Mouse (Mus musculus): ENCODE data around the gene Spib.

Gene Spib

DNA sequence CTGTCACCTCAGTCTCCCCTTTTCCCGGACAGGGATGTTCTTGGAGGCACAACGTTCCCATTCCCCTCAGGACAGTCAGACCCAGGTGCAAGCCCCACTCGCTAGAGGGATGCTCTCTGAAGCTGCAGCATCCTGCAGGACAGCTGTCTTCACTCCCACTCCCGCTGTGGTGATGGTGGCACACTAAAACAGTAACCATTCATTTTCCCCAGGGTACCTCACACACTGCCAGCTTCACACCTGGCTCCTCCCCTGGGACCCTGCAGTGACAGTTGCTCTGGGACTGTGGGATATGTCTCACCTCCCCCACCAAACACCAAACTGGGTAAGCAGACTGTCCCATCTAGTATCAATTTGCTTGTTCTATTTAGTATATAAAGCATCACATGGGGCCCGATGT is 15.9 kb upstream of the Spib start:
- no peak for DNase-seq

DNA sequence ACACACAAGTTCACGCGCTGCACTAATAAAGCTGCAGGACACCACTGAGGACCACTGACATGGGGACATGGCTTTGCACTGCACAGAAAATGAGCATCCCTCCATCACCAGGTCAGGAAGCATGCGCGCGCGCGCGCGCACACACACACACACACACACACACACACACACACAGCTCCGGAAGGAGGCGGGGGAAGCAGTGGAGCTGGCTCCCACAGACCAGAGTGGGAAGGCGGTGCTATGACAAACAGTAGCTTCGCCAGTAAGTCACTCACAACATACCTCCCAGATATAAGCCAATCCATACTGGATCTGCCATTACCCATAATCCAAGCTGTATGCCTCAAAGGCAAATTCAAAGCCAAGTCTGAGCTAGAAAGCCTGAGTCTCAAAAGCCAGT is 15.2 kb upstream of the Spib start:
- DNase-seq: no peak

DNA sequence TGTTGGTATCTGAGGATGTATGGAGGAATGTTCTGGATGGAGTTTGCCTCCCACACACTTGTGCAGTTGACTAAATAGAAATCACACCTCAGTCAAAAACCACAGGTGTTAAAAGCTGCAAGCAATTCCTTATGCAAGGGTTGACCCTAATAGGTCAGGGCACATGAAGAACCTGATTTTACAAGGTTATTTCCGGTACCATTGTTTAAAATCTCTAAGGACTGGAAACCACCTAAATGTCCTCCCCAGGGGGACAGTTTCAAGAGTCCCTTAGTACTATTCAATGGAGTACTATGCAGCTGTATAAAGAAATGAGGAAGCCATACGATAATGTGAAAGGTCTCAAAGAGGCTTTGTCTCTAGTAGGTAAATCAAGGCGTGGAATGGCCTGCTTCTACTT is 14.4 kb upstream of the Spib start:
- DNase-seq: no peak

DNA sequence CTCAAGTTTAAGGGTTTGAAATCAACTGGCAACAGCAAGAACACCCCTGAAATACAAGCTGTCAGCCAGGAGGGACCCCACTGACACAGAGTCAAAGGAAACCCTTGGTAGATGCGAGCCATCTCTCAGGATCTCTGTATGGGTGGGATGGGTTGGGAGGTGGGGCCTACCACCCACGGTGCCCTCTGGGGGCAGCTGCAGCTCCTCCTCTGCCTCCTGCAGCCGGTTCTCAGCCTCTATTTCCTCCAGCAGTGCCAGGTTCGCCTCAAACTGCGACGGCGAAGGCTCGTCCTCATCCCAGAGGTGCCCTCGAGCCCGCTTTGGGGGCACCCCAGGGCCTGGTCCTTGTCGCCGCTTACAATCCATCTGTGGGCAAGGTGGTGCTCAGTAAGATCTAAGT is 11.2 kb upstream of the Spib start:
- DNase-seq: no peak

DNA sequence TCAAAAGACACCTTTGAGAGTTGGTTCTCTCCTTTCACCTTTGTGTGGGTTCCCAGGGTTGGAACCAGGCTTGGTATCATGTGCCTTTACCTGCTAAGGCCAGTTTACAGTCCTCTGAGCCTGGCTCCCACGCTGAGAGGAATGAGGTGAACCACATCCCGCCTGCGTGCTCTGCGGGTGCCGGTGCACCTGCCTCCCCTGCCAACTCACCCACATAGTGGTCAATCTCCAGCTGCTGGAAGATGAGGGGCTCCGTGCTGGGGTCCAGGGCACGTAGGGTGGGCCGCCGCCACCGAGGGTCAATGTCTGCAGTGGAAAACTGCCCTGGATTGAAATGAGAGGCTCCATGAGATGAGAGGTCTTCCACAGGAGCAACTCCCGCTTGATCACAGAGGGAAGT is 10.7 kb upstream of the Spib start:
- no peak for DNase-seq

DNA sequence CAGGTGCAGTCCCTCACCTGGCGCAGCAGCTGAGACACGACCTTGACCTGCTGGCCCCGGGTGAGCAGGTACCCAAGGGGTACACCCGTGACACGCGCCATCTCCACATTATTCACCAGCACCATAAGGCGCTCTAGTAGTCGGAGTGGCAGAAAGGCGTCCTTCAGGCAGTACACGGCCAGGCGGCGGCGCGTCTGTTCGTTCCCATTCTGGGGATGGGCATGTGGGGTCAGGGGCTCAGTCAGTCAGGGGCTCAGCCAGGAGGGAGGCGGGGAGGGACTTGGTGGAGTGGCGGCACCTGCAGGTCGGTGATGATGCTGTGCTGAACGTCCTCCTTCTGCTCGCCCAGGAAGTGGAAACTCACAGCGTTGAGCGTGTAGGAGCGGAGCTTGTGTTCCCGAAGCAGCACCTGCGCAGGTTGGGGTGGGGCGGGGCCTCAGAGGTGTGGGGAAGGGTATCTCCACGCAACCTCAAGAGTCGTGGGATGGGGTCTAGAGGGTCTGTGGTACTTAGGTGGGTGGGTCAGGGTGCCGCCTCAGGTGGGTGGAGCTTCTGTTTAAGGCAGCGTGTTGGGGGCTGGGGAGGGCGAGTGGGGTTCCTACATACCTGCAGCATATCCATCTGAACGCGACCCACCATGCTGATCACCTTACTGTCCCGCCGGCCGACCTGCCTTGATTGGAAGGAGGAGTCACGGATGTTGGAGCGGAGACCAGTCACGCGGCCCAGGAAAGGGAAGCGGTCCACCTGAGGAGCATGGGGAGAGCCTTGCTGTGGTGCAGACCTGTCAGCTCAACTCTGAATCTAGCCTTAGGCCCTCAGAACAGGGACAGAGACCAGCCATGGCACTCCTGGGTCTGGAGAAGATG is 7.1 kb upstream of the Spib start:
- no peak for DNase-seq

DNA sequence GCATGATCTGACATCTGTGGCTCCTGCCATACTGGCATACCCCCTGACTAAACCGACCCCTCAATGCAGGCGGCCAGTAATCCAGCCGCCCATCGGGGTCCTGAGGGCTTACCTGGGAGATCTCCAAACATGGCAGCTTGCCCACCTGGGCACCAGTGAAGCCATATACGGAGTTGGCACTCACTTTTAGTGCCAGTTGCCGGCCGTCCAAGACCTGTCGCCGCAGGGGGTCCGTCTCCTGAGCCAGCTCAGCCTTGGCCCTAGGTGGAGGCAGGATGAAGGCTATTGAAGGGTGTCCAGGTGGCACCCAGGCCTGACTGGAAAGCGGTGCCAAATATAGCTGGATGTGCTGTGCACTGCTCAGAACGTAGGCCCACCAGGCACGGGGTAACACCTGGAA is 5.6 kb upstream of the Spib start:
- no peak for DNase-seq

DNA sequence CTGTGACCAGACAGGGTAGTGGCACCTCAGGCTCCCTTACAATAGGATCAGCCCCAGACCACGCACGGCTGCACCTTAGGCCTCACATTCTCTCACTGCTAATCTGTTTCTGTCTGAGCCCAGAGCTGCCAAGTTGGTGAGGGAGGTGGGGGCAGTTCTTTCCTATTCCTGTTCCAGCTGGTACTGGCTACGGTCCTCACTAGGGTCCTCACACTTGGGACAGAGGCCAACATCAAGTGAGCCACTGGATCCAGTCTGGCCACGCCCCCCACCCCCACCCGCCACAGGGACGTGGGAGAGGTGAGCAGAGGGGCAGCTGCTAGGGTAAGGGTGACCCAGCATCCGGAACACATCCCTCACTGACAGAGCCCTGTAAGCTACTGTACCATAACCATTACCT is 5.1 kb upstream of the Spib start:
- DNase-seq: no peak

DNA sequence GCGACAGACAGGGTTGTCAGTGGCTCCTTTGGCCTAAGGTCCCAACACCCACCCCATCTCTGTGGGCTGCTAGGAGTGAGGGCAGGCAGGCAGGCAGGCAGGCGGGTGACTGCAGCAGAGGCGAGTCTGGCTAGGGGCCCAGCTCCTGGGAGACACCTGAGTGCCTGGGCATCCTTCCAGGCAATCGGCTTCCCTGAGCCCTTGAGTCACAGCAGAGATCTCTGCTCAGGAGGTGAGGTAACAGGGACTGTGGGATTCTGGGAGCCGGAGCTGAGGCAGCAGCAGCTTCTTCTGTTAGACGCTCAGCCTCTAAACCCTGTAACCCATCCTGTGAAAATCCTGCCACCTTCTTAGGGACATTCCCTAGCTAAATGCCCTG is 4.7 kb upstream of the Spib start:
- DNase-seq: peak; percentile 46

DNA sequence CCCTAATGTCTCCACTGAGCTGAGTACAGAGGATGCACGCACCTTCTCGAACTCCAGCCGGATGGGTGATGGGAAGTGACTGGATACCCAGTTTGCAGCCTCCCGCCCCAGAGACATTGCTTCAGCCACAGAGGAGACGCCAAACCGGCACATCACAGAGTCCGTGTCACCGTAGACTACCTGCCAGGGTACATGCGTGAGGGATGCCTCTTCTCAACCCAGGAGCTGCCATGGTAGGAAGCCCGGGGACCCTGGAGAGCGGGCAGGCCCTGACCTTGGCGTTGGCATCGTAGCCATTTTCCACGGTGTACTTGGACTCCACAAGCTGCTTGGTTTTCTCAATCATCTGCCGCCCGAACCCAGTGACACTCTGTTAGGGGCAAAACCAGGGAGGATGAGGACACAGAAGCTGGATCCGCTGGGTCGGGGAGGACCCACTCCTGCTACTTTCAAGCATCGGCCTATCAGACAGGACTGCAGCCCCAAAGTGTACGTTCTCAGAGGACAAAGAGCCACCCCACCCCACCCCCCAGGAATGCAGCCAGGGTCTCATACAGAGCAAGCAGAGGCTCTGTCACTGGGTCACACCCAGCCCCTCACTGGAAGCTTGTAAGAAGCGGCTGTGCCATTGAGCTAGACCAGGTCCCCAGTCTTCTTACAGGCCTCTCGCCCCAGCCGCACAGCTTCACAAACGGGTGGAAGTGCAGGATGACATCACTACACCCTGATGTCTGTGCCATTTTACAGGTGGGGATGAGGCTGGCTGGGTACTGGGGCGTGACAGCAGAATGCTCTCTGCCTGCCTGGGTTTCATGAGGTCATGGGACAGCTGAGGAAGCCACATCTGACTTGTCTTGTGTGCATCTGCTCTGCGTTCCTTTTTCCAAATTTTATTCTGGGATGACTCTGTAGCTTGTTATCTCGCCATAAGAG is 4.1 kb upstream of the Spib start:
- DNase-seq: no peak

DNA sequence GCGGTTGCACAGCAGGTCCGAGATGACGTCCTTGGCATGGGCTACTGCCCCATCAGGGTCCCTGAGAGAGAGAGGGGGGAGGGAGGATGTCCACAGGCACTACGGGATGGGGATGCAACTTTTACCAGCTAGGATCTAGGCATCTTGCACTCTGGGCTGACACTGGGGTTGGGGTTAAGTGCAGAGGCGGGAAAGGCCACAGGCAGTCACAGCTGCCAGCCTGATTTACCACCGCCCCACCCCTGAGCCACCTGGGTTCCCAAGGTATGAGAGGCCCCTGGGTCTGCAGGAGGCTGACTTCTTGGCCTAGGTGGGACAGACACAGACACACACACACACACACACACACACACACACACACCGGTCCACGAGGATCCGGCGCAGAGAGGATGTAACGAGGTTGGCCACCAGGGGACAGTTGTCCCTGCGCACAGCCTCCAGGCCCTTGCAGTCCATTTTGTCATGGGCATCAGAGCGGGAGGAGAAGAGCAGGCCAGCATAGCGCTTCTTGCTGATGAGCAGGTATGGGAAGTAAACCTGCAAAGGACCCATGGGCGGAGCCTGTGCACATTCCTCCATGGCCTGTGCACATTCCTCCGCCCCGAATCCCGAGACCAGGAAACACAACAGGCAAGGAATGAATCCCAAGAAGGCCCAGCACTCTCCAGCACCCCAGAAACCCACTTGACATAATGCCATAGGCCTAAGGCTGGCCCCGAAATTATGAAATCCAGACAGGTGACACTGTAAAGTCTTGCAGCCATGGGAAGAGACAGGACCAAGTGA is 3.0 kb upstream of the Spib start:
- no peak for DNase-seq

DNA sequence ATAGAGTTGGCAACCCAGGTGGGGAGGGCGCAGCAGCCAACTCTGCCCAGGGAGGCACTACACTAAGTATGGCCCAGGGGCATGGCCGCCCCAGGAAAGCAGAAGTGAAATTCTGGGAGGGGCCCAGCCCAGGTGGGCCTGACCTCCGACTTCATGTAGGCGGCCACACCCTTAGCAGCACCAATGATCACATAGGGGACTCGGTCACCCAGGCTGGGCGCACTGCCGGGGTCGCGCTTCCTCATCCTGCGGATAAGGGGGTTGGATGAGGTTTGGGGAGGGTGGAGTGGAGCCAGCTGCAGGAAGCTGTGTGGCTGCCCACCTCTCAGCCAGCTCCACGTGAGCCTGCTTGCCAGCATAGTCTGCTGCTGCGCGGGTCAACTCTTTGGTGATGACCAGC is 2.4 kb upstream of the Spib start:
- no peak for DNase-seq

DNA sequence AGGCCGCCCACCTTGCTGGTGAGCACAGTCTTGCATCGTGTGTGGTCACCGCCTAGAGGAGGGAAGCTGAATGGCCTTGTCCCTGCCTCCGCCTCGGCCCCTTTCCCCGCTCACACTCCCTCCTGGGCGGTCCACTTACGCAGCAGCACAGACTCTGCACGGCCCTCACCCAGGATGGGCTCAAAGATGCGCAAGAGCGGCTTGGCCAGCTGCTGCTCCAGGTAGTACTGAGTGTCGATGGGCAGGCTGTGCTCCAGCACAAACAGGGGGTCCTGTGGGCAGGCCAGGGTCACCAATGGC is 1.8 kb upstream of the Spib start:
- no peak for DNase-seq

DNA sequence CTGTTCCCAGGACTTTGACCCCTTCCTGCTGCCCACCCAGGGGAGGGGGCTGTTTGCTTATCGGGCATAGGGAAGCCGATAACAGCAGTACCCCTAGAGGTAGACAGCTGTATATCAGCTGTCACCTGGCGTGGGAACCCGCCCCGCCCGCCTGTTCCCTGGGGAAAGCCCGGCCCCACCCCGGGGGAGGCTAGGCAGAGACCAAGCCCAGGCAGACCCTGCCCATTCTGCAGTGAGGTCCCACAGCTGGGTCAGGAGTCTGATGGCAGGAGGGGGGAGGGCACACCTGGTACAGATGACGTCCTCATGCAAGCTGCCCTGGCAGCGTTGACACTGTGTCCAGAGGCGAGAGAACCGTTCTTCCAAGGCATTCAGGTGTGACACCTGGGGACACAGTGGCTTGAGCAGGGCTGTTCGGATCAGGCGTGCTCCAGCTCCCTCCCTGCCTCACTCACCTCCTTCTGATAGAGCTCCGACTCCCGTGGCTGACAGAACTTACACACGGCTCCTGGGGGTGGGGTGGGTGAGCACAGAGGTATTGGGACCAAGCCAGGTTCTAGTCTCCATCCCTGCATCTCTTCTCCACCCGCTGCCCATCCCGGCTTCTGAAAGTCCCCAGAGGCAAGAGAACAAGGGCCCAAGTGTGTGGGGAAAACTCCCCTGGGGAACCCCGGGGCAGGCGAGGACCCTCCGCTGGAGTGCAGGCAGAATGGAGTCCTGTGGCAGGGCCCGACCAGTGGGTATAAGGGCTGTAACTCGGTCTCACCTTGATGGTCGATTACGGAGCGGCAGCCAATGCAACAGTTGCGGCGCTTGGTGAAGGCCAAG is 1.3 kb upstream of the Spib start:
- no peak for DNase-seq

DNA sequence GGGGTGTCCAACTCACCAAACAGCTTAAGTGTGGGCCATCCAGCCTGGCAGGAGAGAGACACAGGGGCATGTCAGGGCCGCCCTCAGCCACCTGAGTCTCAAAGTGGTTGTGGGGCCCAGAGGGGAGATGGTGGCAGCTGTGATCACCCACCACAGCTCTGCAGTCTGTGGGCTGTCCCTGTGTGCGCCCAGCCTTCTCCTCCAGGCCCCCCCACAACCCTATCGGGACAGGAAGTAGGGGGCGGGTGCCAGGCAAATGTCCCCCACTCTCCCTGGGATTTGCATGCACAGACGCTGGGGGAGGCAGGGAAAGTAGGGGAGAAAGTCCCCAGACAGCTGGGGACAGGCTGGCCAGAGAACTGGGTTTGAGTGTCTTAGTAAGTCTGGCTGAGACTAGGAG is 664 bp downstream of the Spib start:
- DNase-seq: no peak

DNA sequence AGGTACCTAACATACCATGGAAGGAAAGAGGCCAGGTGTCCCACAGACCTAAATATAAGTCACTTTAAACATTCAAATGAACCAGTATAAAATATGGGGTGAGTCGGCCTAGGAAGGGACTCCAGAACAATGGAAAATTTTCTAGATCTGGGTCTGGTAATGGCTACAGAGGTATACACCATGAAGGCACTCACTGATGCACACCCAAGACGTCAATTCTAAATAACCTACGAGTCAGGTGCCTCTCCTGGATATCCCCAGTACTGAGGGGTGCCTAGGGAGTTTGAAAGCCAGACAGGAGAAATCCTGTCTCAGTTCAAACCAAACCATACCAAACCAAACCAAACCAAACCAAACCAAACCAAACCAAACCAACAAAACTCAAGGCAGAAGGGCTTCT is 1.4 kb downstream of the Spib start:
- no peak for DNase-seq

DNA sequence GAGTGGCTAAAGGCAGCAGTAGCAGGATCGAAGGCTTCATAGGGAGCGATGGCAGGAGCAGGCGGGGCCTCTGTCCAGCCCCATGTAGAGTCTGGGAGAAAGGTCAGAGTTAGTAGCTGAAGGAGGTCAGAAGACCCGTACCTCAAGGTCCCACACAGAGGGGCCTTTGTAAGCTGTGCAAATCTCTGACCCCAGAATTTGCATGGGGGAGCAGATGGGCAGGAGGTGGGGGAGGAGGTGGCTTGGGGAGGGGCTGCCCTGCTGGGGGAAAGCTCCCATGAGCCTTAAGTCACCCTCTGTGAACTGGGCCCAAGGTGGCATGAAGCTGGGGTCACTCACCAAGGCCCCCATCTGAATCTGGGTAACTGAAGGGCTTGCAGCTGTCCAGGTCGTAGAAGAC is 2.4 kb downstream of the Spib start:
- no peak for DNase-seq

DNA sequence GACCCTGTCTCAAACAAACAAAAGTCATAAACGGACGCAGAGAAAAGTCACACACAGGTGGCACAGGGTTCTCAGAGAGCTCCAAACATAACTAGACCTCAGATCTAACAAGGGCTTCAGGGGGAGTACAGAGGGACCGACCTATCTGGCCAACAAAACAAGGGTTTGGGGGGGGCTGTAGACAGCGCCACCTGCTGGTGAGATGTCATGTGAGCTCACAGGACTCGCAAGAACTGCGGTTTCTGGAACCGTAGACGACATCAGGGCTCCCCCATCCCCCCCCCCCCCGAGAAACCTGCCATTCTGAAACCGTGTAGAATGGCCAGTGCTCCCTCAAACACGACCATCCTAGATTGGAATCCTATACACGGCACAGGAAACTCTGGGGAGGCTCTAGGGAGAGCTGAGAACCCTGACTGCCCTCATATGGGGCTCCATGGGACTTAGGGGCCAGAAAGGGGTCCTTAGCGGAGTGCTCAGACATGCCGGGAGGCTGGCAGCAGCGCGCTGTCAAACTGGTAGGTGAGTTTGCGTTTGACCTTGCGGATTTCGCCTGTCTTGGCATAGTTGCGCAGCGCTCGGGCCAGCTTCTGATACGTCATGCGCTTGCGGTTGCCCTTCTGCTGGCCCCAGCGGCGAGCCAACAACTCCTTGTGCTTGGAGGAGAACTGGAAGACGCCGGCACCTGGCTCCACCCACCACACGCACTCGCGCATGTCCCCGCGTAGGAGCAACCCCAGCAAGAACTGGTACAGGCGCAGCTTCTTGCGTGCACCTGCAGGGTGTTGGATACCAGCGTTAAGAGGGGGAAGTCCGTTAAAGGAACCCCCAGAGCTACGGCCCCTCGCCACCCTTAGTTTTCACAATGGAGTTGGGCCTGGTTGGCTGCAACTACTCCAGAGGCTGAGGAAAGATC is 4.1 kb downstream of the Spib start:
- DNase-seq: peak; percentile 81

DNA sequence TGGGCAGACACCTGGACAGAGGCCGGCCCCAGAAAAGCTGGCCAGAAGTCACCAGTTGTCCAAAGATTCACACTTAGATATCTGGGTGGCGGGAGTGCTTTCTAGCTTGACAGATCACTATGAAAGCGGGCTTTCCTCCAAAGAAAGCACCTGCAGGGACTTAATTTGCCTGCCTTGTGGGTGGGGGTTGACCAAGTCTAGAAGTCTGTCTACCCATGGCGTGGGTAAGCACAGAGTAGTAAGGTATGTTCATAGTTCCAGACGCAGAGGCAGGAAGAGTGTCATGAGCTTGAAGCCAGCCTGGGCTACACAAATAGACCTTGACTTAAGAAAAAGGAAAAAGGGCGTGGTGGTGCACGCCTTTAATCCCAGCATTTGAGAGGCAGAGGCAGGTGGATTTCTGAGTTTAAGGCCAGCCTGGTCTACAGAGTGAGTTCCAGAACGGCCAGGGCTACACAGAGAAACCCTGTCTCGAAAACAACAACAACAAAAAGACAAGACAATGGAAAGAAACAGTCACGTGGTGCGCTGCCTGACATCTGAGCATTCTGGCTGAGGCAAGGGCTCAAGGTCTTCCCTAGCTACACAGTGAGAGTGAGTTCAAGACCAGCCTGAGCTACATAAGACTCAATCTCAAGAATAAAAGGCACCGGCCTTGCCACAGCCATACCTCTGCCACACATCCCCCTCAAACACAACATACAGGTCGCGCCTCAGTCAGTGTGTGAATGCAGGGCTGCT is 5.3 kb downstream of the Spib start:
- no peak for DNase-seq

DNA sequence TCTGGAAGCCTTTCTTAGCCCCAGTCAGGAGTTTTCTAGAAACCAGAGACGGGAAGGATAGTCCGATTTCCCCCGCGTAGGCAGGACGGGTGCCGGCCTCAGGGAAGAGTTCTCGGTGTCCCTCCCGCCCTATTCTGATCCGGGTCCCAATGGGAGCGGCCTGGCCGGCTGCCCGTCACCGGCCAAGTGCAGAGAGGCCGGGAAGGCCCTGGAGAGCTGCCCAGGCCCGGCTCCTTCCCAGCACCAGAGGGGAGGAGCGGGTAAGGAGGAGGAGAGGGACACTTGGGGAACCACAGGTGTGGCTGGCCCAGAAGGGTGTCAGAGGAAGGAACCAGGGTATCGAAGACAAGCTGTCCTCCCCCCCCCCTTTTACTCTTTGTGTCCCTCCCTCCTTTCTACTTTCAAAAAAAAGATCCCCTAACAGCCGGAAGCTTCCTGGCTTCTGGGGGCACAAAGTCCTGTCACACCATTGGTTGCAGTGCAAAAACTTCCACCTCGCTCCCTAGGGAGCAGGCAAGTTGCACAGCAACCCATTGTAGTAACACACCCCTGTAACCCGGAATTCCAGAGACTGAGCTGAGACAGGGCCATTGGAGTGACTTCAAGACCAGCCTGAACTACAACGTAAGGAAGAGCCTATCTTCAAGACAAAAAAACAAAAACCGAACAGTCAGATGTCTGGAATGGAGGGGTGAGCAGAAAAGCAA is 6.6 kb downstream of the Spib start:
- peak; percentile 52 for DNase-seq
